Mouse (Mus musculus) CH12F3 (cell line): ENCODE data around the gene Wscd2.

ENCODE experiments used
- in situ Hi-C: fragments of 300-500 bp; cut with MboI; formaldehyde crosslinking; loops from 2 replicates; pipeline ENCODE4 v1.14.3; 2020; ENCODE audit warnings: low sequenced_read_pairs

Wscd2 gene

GRCm38 (mm10) chr5:113634887-113635610, 144.9 kb downstream of the Wscd2 start:
- in situ Hi-C loops, result no loop called here

DNA sequence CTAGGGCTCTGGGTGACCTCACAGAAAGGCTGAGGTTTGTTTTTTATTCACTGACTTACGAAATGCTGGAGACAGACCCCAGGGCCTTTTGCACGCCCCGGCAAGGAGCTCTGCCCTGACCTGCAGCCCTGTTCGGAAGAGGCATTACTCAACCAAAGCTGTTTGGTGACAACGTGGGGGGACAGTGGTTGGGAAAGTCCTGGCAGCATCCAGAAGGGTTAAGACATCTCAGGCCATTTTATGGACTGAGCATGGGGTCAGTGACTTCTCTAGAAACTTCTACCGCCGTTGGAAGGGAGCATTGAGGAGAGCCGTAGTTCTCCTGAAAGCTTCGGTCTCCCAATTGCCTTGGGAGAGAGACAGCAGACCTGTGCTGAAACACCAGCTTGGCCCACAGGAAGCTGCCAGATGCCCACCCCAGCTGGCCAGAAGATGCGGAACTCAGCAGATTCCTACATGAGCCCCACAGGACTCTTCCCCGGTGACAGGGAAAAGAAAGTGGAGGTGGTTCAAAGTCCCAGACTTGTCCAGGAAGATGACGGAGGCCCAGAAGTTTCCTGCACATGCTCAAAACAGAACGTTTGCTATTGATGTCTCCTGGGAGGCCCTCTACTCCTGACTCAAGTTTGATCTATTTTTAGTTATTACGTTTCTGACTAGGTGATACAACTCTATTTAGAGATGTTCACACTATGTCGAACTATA, 145.9 kb downstream of the Wscd2 start:
- in situ Hi-C loops, result no loop called here

- in situ Hi-C loops, result no loop called here
Observed at GRCm38 (mm10) chr5:113637631-113638030, 147.5 kb downstream of the Wscd2 start.

- in situ Hi-C loops, result no loop called here
Observed at GRCm38 (mm10) chr5:113638055-113638454, 147.9 kb downstream of the Wscd2 start.

DNA sequence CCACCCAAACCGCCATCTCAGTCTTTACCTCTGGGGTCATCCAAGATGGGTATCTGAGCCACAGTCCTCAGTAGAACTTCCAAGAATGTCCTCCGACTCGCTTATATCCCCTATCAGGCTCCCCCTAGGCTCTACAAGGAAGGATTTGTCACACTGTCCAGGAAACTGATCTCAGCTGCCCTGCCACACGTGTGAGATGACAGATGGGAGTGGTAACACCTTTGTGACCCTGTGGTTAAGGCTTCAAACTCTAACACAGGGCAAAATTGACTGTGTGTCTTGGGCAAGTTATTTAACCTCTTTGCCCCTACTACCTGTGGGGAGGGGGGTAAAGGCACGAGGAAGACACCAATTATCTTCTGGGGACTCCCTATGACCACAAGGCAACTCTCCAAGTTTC, 149.0 kb downstream of the Wscd2 start:
- in situ Hi-C loops, result no loop called here
